Mouse (Mus musculus) MEL (cell line): ENCODE results near the gene Ndufa5. TPM values are rescaled to one million over a fixed set of nuclear protein-coding genes. Genes with fewer than 3 reads are reported as not detected.

Source experiments
- DNase-seq: peaks from one replicate; pipeline ENCODE4 v3.0.0; 2011; ENCODE audit warnings: low read depth, low spot score
- H3K27ac ChIP-seq: 2 replicates; pipeline ENCODE4 v1.5.1; 2012; ENCODE audit warnings: low read depth, mild to moderate bottlenecking, control low read depth, low read length, moderate library complexity; ENCODE audit not compliant: control insufficient read depth
- H3K27me3 ChIP-seq, 2 experiments: fragments of 150-350 bp in 1 of 2; sonication (generic) in 1 of 2; 2 replicates each; pipeline ENCODE4 v1.6.1; 2012; ENCODE audit warnings: low read length in 2 of 2, mild to moderate bottlenecking in 2 of 2, improper control_type of control experiment in 1 of 2, moderate library complexity in 1 of 2; ENCODE audit not compliant: insufficient read depth in 2 of 2, control insufficient read depth in 1 of 2
- H3K36me3 ChIP-seq, 2 experiments: 2 replicates each; pipeline ENCODE4 v1.6.1; 2012 to 2014; ENCODE audit warnings: low read length in 2 of 2, improper control_type of control experiment in 1 of 2, inconsistent platforms in 1 of 2, mild to moderate bottlenecking in 1 of 2; ENCODE audit not compliant: insufficient read depth in 2 of 2, control insufficient read depth in 1 of 2
- H3K4me1 ChIP-seq, 2 experiments: fragments of 150-350 bp in 1 of 2; sonication (generic) in 1 of 2; 2 replicates each; pipeline ENCODE4 v1.6.1; 2012; ENCODE audit warnings: low read length in 2 of 2, improper control_type of control experiment in 1 of 2, mild to moderate bottlenecking in 1 of 2; ENCODE audit not compliant: insufficient read depth in 2 of 2, control insufficient read depth in 1 of 2
- H3K4me3 ChIP-seq, 2 experiments: fragments of 150-350 bp in 1 of 2; sonication (generic) in 1 of 2; 2 replicates each; pipeline ENCODE4 v1.5.1; 2012; ENCODE audit warnings: low read depth in 2 of 2, low read length in 2 of 2, mild to moderate bottlenecking in 2 of 2, moderate library complexity in 2 of 2, control low read depth in 1 of 2, improper control_type of control experiment in 1 of 2; ENCODE audit not compliant: control insufficient read depth in 1 of 2, insufficient read depth in 1 of 2
- H3K79me2 ChIP-seq: 2 replicates; pipeline ENCODE4 v1.6.1; 2012; ENCODE audit warnings: mild to moderate bottlenecking, low read length, moderate library complexity; ENCODE audit not compliant: control insufficient read depth, poor library complexity, insufficient read depth
- H3K9ac ChIP-seq: 2 replicates; pipeline ENCODE4 v1.6.1; 2012; ENCODE audit warnings: low read depth, mild to moderate bottlenecking, control low read depth, low read length, moderate library complexity; ENCODE audit not compliant: control insufficient read depth, poor library complexity, severe bottlenecking
- H3K9me3 ChIP-seq: fragments of 150-350 bp; sonication (generic); replicated peaks from 2 replicates; pipeline ENCODE4 v1.6.1; 2012; ENCODE audit warnings: mild to moderate bottlenecking, low read length, improper control_type of control experiment, moderate library complexity; ENCODE audit not compliant: insufficient read depth
- CHD1 ChIP-seq: IDR thresholded peaks from 2 replicates; pipeline ENCODE4 v1.6.1; 2012; ENCODE audit warnings: low read depth, mild to moderate bottlenecking, inconsistent platforms, low read length, improper control_type of control experiment
- CHD2 ChIP-seq: IDR thresholded peaks from 2 replicates; pipeline ENCODE4 v1.6.1; 2011; ENCODE audit warnings: low read length, improper control_type of control experiment
- GABPA ChIP-seq: IDR thresholded peaks from 2 replicates; pipeline ENCODE4 v1.6.1; 2012; ENCODE audit warnings: low read depth, mild to moderate bottlenecking, inconsistent platforms, low read length, improper control_type of control experiment, moderate library complexity
- HCFC1 ChIP-seq: IDR thresholded peaks from 2 replicates; pipeline ENCODE4 v1.6.1; 2012; ENCODE audit warnings: low read depth, mild to moderate bottlenecking, inconsistent platforms, low read length, improper control_type of control experiment, moderate library complexity
- MAFK ChIP-seq: IDR thresholded peaks from 2 replicates; pipeline ENCODE4 v1.6.1; 2011; ENCODE audit warnings: low read depth, mild to moderate bottlenecking, low read length, improper control_type of control experiment, borderline replicate concordance
- MAX ChIP-seq: IDR thresholded peaks from 2 replicates; pipeline ENCODE4 v1.6.1; 2011; ENCODE audit warnings: low read length, improper control_type of control experiment
- MAZ ChIP-seq: IDR thresholded peaks from 2 replicates; pipeline ENCODE4 v1.6.1; 2012; ENCODE audit warnings: low read depth, mild to moderate bottlenecking, inconsistent platforms, low read length, improper control_type of control experiment
- MEF2A ChIP-seq: IDR thresholded peaks from 2 replicates; pipeline ENCODE4 v1.6.1; 2014; ENCODE audit warnings: low read depth, mild to moderate bottlenecking, inconsistent platforms, low read length, improper control_type of control experiment; ENCODE audit not compliant: poor library complexity, insufficient replicate concordance, severe bottlenecking; ENCODE audit errors: extremely low read depth
- NELFE ChIP-seq: IDR thresholded peaks from 2 replicates; pipeline ENCODE4 v1.6.1; 2011; ENCODE audit warnings: low read depth, low read length, improper control_type of control experiment
- NRF1 ChIP-seq: IDR thresholded peaks from 2 replicates; pipeline ENCODE4 v1.6.1; 2014; ENCODE audit warnings: low read depth, mild to moderate bottlenecking, inconsistent platforms, low read length, improper control_type of control experiment, moderate library complexity; ENCODE audit not compliant: poor library complexity, insufficient read depth, severe bottlenecking
- POLR2AphosphoS2 ChIP-seq: IDR thresholded peaks from 2 replicates; pipeline ENCODE4 v1.6.1; 2011; ENCODE audit warnings: low read length, improper control_type of control experiment
- RAD21 ChIP-seq: IDR thresholded peaks from 2 replicates; pipeline ENCODE4 v1.6.1; 2011; ENCODE audit warnings: mild to moderate bottlenecking, low read depth, low read length, improper control_type of control experiment
- RCOR1 ChIP-seq: IDR thresholded peaks from 2 replicates; pipeline ENCODE4 v1.6.1; 2012; ENCODE audit warnings: low read depth, mild to moderate bottlenecking, inconsistent platforms, low read length, improper control_type of control experiment
- TCF12 ChIP-seq: IDR thresholded peaks from 2 replicates; pipeline ENCODE4 v1.6.1; 2014; ENCODE audit warnings: low read depth, mild to moderate bottlenecking, inconsistent platforms, low read length, improper control_type of control experiment, moderate library complexity
- ZNF384 ChIP-seq: IDR thresholded peaks from 2 replicates; pipeline ENCODE4 v1.6.1; 2012; ENCODE audit warnings: low read depth, mild to moderate bottlenecking, inconsistent platforms, low read length, improper control_type of control experiment
- polyA plus RNA-seq, 2 experiments: library from polyadenylated mRNA; stranded (reverse) in 1 of 2; unstranded in 1 of 2; fragments of >175 nt in 1 of 2; fragments of >200 nt in 1 of 2; gene quantifications; 2 replicates each; pipeline versions ENCODE4 v1.2.1 to v1.2.4; 2012; ENCODE audit warnings: low replicate concordance in 2 of 2, low read depth in 1 of 2; ENCODE audit not compliant: insufficient read length in 2 of 2, insufficient read depth in 1 of 2, missing spikeins in 1 of 2
- total RNA-seq: library from RNA; depleted of rRNA; stranded (reverse); fragments of 300-350 nt; gene quantifications from 2 replicates; pipeline ENCODE4 v1.2.3, GENCODE M21; 2012

Ndufa5 gene
- total and polyA plus RNA-seq, 3 experiments, result 225 to 235 TPM; not detected in 1

- no peaks in the 10 kb centered on the region for H3K4me1 ChIP-seq
- TF ChIP-seq MAX (no peak), ZNF384 (no peak), MAZ (no peak), NELFE (no peak), HCFC1 (no peak), RAD21 (no peak), NRF1 (no peak), RCOR1 (no peak), MEF2A (no peak)
- H3K27me3 ChIP-seq, result no peaks in the 10 kb centered on the region
- H3K9me3 ChIP-seq, result no peaks in the 10 kb centered on the region
- H3K36me3 ChIP-seq, result no peaks in the 10 kb centered on the region
- H3K27ac ChIP-seq, result no peak overlapping the region
- no peak overlapping the region for H3K4me3 ChIP-seq
- no peak overlapping the region for H3K9ac ChIP-seq
- DNase-seq, result no peak
- no peaks in the 10 kb centered on the region for H3K79me2 ChIP-seq
Measured at GRCm38 (mm10) chr6:24569711-24570110, 41.9 kb upstream of the Ndufa5 start.

- no peak overlapping the region for H3K4me3 ChIP-seq
Measured at GRCm38 (mm10) chr6:24568963-24569362, 41.1 kb upstream of the Ndufa5 start.

DNA sequence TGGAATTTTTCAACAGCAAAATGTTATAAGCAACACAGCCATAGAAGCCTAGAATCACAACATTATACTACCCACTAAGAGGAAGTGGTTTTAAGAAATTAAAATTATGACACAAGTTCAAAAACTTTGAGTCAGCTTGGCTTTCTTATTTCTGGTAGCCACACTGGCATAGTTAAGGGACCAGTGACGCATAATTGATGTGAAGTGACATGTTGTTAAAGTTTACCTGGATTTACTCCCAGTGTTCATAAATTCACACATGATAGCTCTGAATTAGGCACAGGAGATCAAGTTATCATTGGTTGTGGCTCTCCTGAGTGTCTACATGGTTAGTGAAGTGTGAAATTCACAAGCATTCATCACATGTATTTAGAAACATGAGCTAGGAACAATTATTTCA is 37.1 kb upstream of the Ndufa5 start:
- H3K9ac ChIP-seq, result no peak overlapping the region
- no peak overlapping the region for H3K27ac ChIP-seq
- no peaks in the 10 kb centered on the region for H3K27me3 ChIP-seq
- DNase-seq, result no peak
- no peak overlapping the region for H3K4me3 ChIP-seq
- no peaks in the 10 kb centered on the region for H3K4me1 ChIP-seq
- H3K9me3 ChIP-seq, result no peaks in the 10 kb centered on the region
- no peaks in the 10 kb centered on the region for H3K79me2 ChIP-seq
- TF ChIP-seq TCF12 (no peak), POLR2AphosphoS2 (no peak)
- H3K36me3 ChIP-seq, result no peaks in the 10 kb centered on the region

More at GRCm38 (mm10) chr6:24568963-24569362, 41.1 kb upstream of the Ndufa5 start:
- Histone ChIP-seq H3K9ac (no peak overlapping the region), H3K79me2 (no peaks in the 10 kb centered on the region), H3K9me3 (no peaks in the 10 kb centered on the region), H3K36me3 (no peaks in the 10 kb centered on the region), H3K27me3 (no peaks in the 10 kb centered on the region), H3K4me1 (no peaks in the 10 kb centered on the region), H3K27ac (no peak overlapping the region)
- TF ChIP-seq CHD2 (no peak), TCF12 (no peak), CHD1 (no peak), MAFK (no peak), GABPA (no peak)
- no peak for DNase-seq
